Mouse (Mus musculus) NIH3T3 (cell line): ENCODE measurements around the gene Uqcc3.
"Not testable (repeated sequence)": the region's sequence is repeated elsewhere in the genome, so short reads cannot be mapped to it uniquely, and the experiment has no call there.

Source experiments
- DNase-seq: peaks from one replicate; pipeline ENCODE4 v3.0.0-alpha.2; 2012; ENCODE audit warnings: low read depth

Gene Uqcc3

GRCm38 (mm10) chr19:8895397-8895960 is 14.8 kb upstream of the Uqcc3 start:
- DNase-seq: no peak

DNA sequence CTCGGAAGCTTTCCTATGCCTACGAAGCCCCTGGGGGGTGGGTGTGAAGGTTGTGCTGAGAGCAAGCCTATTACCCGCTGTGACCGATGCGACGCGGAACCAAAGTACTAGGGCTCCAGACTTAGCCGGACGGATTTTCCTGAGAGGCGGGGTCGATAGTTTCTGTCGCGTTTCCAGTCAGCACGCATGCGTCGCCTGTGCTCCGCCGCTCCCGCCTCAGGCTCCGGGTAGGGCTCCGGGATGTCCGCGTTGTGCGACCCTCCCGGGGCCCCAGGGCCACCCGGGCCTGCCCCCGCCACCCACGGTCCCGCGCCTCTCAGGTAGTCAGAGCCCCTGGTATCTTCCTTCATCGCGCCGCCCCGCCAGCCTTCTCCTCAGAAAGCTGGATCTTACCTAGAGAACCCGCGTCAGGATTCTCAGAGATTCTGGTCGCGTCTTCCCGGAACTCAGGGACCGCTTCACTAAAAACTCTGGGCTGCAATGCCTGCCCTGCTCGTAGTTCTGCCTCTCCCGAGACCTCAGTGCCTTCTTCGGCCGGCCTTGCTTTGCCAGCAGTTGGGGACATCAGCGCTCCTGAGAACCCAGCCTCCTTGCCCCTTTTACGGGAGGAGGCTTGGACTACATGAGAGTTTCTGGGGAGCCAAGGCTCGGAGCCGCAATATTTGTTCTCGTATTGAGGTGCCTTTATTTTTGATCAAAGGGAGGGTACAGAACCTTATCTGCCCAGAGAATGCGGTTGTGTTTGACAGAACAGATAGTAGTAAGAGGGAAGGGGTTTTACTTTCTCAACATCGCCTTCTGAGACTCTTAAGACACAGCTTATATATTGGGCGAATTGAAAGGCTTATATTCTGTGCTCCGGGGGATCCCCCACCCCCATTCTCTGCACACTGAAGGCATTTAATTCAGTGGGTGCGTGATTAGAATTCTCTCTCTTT is 12.4 kb upstream of the Uqcc3 start, which contains the start of gene Ints5:
Gene Ints5 (plus strand): TSS at position 177 of the 938 bp plus-strand sequence.
- DNase-seq: peak; percentile 95

DNA sequence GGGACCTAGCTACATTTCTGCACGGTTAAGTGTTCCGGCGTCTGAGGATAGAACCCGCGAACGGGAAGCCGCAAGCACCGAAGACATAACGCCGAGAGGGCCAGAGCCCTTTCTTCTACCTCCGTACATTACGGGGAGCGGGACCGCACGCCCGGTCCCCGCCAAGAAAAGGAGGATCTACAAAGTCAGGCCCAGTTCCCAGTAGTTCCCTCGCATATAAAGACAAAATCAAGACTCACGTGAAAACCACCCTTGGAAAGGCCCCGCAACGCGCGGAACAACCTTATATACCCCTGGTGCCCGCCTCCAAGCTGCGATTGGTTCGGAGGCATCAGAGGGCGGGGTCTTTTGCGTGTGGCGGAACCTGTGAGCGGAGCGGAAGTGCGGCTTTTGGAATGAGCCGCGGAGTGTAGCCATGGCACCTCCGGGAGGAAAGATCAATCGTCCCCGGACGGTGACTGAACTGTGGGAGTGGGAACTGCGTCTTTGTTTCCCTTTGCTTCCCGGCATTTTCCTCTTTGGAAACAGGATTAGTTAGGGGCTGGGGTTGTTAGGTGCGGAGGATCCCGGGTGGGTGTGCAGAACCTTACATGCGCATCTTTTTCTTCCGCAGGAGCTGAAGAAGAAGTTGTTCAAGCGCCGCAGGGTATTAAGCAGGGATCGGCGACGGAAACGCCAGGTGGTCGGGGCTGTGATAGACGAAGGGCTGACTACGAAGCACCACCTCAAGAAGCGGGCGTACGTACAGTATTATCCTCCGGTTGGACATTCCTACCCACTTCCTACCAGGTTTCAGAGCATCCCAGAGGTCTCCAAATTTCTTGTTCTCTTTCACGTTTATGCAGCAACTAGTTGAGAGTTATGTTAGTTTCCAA is 8.0 kb upstream of the Uqcc3 start, which contains the start of the genes 1810009A15Rik and Gm49416:
Gene 1810009A15Rik (plus strand): TSS at position 343 of the 875 bp plus-strand sequence.
Gene Gm49416 (plus strand): TSS at position 416 of the 875 bp plus-strand sequence.
- peak; percentile 99 for DNase-seq

DNA sequence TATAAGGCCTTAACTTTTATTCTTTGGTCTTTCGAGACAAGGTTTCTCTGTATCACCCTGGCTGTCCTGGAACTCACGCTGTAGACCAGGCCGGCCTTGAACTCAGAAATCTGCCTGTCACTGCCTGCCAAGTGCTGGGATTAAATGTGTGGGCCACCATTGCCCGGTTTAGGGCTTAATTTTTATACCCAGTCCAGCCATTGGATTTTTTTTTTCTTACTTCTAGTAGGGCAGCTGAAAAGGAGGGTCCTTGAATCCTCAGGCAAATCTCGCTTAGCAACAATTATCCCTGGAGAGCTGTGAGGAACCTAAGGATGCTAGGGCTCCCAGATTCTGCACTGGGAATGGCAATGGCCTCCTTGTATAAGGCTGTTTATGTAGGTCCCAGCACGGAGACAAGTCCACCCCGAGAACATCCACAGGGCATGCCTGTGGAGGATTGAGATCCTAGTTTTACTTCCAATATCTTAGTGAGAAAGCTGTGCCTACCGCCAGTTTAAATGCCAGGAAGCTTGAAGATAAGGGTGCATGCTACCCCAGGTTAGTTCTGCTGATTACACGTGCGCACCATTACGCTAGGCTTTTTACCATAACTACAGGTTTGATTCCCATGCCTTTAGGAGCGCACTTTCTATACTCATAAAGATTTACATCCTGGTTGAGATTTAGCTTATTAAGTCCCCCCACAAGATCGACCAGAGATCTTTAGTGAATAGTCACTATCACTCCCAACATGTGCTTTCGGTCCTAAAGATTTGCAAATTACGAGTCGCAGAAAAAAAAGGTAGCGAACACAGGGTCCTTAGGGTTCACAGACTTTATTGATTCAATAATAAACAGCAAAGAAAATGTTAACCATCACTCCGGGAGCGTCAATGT is 7.1 kb upstream of the Uqcc3 start:
- peak; percentile 40 for DNase-seq

GRCm38 (mm10) chr19:8886916-8887584 is 6.3 kb upstream of the Uqcc3 start:
- peak; percentile 33 for DNase-seq

DNA sequence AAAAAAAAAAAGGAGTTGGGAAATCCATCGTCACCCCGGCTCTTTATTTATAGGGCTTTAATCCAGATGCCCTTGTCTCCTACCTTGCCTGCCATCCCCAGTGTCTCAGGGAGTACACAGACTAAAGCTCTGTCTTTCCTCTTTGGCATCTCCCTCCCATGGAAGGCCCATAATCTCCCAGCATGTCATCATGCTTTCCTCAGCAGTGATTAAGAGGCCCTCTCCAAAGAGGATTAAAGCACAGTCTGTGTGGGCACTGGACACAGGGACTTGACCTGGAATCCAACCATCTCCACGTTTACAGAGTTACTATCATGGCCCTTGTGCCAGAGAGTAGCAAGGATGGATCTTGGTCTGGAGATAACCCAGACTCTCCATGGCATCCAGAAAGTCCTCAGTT is 2.9 kb upstream of the Uqcc3 start, which contains the start of the genes Lbhd1 and Gm49403:
Gene Lbhd1 (plus strand): TSS at position 117 of the 400 bp plus-strand sequence.
Gene Gm49403 (plus strand): TSS at position 315 of the 400 bp plus-strand sequence.
- no peak for DNase-seq

- DNase-seq: no peak
Measured at GRCm38 (mm10) chr19:8881034-8881392, 290 bp upstream of the Uqcc3 start.

- no peak for DNase-seq
Measured at GRCm38 (mm10) chr19:8875031-8875430, 5.7 kb downstream of the Uqcc3 start.

- DNase-seq: peak; percentile 37
Measured at GRCm38 (mm10) chr19:8872266-8872840, 8.4 kb downstream of the Uqcc3 start.

DNA sequence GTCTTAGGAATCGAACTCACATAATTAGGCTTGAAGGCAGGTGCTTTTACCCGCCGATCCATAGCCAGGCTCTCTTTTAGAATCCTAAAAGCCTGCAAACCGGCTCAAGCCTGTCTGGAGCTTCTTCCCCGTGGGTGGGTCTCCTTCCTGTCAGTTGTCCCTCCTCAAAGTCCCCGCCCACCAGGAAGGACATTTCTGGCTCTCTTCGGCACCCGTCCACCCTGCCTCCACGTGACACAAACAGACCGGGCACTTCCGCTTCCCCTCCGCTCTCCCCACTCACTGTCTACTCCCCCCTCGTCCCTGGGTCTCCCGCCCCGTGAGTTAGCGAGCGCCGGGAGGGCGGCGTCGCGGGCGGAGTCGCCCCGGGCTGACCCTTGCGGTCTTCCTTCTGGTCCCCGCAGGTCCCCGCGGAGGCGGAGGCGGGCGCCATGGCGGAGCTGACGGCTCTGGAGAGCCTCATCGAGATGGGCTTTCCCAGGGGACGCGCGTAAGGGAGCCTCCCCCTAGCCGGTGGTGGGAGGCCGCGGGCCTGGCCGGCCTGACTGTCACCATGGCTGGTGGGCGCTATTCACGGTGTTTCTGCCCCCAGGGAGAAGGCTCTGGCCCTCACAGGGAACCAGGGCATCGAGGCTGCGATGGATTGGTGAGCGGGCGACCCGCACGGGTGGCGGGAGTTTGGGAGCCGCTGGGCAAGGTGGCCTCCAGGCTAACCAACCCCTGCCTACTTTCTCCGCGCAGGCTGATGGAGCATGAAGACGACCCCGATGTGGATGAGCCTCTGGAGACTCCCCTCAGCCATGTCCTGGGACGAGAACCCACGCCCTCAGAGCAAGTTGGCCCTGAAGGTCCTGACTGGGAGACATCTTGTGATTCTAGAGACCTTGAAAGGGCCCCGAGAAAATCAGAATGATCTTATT is 9.2 kb downstream of the Uqcc3 start, which contains the start of gene Ubxn1:
Gene Ubxn1 (plus strand): TSS at position 230 of the 920 bp plus-strand sequence.
- peak; percentile 99 for DNase-seq

- DNase-seq: no peak
Measured at GRCm38 (mm10) chr19:8870838-8871237, 9.9 kb downstream of the Uqcc3 start.

GRCm38 (mm10) chr19:8870381-8870780 is 10.3 kb downstream of the Uqcc3 start:
- not testable (repeated sequence) for DNase-seq

GRCm38 (mm10) chr19:8864265-8864664 is 16.5 kb downstream of the Uqcc3 start:
- no peak for DNase-seq

GRCm38 (mm10) chr19:8859018-8859417 is 21.7 kb downstream of the Uqcc3 start:
- DNase-seq: peak; percentile 70

DNA sequence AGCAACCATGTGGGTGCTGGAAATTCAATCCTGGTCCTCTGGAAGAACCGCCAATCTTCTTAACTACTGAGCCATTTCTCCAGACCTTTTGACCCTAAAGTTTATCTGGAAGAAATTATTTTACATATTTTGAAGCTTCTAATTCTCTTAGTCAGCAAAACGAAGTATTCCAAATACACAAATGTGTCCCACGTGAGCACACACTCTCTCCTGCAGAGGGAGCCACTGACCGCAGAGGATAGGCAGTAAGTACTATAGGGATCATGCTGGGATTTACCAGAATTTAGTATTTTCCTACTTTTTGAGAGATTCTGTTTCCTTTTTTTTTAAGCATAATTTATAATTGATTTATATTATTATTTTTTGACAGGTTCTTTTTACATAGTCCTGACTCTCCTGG is 23.0 kb downstream of the Uqcc3 start:
- peak; percentile 89 for DNase-seq

DNA sequence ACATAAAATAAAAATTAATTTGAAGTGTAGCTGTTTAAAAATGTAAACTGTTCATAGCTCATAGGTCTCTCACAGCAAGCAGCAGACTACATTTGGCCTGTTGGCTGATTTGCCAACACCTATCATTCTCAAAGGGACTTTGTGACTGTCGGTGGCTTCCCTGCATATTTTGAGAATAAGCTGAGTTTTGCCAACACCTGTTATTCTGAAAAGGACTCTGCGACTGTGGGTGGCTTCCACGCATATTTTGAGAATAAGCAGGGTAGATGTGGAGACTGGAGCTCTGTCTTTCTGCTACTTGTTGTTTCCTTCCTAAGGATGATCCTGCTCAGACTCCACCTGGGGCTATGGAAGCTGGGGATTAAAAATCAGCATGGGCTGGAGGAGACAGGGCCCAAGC is 27.6 kb downstream of the Uqcc3 start:
- DNase-seq: no peak

GRCm38 (mm10) chr19:8852236-8852928 is 28.3 kb downstream of the Uqcc3 start:
- DNase-seq: no peak

DNA sequence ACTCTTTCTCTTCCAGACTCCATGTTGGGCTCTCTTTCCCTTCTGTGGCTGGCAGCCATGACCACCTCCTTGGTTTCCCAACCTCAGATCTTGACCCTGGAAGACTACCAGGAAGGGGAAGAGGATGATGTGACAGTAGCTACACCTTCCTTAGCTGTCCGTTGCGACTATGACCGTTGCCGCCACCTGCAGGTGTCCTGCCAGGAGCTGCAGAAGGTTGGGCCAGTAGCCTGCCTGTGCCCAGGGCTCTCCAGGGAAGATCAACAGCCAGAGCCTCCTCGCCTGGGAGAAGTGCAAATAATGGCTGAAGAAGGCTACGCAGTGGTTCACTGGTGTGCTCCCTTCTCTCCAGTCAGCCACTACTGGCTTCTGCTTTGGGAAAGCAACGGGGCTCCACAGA is 29.1 kb downstream of the Uqcc3 start:
- peak; percentile 35 for DNase-seq
